Mouse (Mus musculus) limb, embryonic 13.5 days (tissue): ENCODE results near the gene Klkb1. TPM values are rescaled to one million over a fixed set of nuclear protein-coding genes. Genes with fewer than 3 reads are reported as not detected.

ENCODE experiments used
- ATAC-seq: fragments of 200-750 bp; cut with Nextera tagmentation; 2 replicates; pipeline ENCODE4 v1.8.0; 2017; ENCODE audit warnings: low read depth, moderate number of reproducible peaks, moderate TSS enrichment; ENCODE audit not compliant: low FRiP score
- H3K27ac ChIP-seq: fragments of 300-500 bp; sonication (generic); 2 replicates; pipeline ENCODE4 v1.5.1; 2015; ENCODE audit warnings: inconsistent platforms, mild to moderate bottlenecking, moderate library complexity
- H3K27me3 ChIP-seq: fragments of 300-500 bp; sonication (generic); 2 replicates; pipeline ENCODE4 v1.6.1; 2015; ENCODE audit warnings: mild to moderate bottlenecking, inconsistent platforms
- H3K36me3 ChIP-seq: fragments of 300-500 bp; sonication (generic); 2 replicates; pipeline ENCODE4 v1.6.1; 2015; ENCODE audit warnings: inconsistent platforms, mild to moderate bottlenecking, moderate library complexity
- H3K4me1 ChIP-seq: fragments of 300-500 bp; sonication (generic); 2 replicates; pipeline ENCODE4 v1.6.1; 2015; ENCODE audit warnings: inconsistent platforms
- H3K4me2 ChIP-seq: fragments of 300-500 bp; sonication (generic); replicated peaks from 2 replicates; pipeline ENCODE4 v1.6.1; 2015; ENCODE audit warnings: inconsistent platforms, mild to moderate bottlenecking, moderate library complexity
- H3K4me3 ChIP-seq: fragments of 300-500 bp; sonication (generic); 2 replicates; pipeline ENCODE4 v1.5.1; 2015; ENCODE audit warnings: moderate library complexity, mild to moderate bottlenecking, inconsistent platforms
- H3K9ac ChIP-seq: fragments of 300-500 bp; sonication (generic); 2 replicates; pipeline ENCODE4 v1.6.1; 2015; ENCODE audit warnings: mild to moderate bottlenecking, inconsistent platforms
- H3K9me3 ChIP-seq: fragments of 300-500 bp; sonication (generic); 2 replicates; pipeline ENCODE4 v1.6.1; 2016; ENCODE audit warnings: inconsistent platforms
- WGBS: fragments of 180-500 bp; shearing (Covaris S2); methylation state at CpG from one replicate; pipeline ENCODE4 v1.1.7; 2015; 5-methylcytosine and 5-hydroxymethylcytosine counted together
- polyA plus RNA-seq: library from polyadenylated mRNA; unstranded; fragments of >200 nt; fragmentation: Nextera tagmentation; extraction: Ambion mirVana; gene quantifications from 2 replicates; pipeline ENCODE4 v1.2.1, GENCODE M21; 2015

Gene Klkb1
- polyA plus RNA-seq, 1 experiment from 2014 or later, result 0.04 TPM

GRCm38 (mm10) chr8:45310967-45311366 is 16.3 kb upstream of the Klkb1 start:
- H3K4me2 ChIP-seq, result no peak overlapping the region
- no peak overlapping the region for H3K4me3 ChIP-seq
- H3K36me3 ChIP-seq, result no peaks in the 10 kb centered on the region
- no peak overlapping the region for H3K27ac ChIP-seq
- no peaks in the 10 kb centered on the region for H3K27me3 ChIP-seq
- no peaks in the 10 kb centered on the region for H3K4me1 ChIP-seq
- H3K9ac ChIP-seq, result no peak overlapping the region
- no peaks in the 10 kb centered on the region for H3K9me3 ChIP-seq
- no peak for ATAC-seq
- WGBS, result 76% methylated on average over 4 of the region's 4 CpGs

DNA sequence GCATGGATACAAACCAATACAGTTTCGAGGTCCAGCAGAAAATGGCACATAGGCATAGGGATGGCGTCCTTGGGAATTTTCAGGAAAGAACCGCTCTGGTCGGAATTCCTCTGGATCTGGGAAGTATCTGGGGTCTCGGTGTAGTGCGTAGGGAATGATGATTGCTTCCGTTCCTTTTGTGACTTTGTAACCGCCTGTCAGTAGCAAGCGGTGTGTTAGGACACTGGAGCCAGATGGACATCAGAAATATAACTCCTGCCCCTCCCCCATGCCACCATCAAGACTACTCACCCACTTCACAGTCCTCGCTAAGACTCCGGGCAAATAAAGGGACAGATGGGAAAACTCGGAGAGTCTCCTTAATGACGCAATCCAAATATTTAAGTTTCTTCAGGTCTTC is 13.7 kb upstream of the Klkb1 start, which contains the start of gene Gm45753:
Gm45753 (minus strand) TSS at position 101 of the 400 bp plus-strand sequence.
- Histone ChIP-seq H3K36me3 (no peaks in the 10 kb centered on the region), H3K4me2 (no peak within 1 kb of the TSS), H3K27me3 (no peaks in the 10 kb centered on the region), H3K27ac (no peak within 1 kb of the TSS), H3K4me3 (no peak within 1 kb of the TSS), H3K4me1 (no peaks in the 10 kb centered on the region), H3K9ac (no peak within 1 kb of the TSS), H3K9me3 (no peaks in the 10 kb centered on the region)
- no peak for ATAC-seq
- WGBS, result 93% methylated on average over 13 of the region's 13 CpGs

DNA sequence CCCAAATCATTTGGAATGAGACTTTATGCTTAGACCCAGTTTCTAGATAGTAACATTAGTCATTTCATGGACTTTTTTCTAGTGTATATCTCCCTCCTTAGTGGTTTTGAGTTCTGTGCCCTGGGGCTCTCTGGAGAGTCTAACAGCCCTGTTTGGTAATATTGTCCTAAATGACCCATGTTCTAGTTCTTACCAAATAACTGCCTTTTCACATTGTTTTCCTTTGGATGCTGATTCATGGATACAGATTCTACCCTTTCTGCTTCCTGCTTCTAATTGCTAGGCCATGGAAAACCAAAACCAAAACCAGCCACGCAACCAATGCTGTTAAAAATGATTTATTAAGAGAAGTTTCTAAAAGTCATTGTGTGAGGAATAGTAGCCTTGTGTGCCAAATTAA is 10.8 kb upstream of the Klkb1 start:
- H3K4me3 ChIP-seq, result no peak overlapping the region
- H3K27me3 ChIP-seq, result no peaks in the 10 kb centered on the region
- no peaks in the 10 kb centered on the region for H3K36me3 ChIP-seq
- no peaks in the 10 kb centered on the region for H3K4me1 ChIP-seq
- H3K9me3 ChIP-seq, result no peaks in the 10 kb centered on the region
- no peak overlapping the region for H3K27ac ChIP-seq
- WGBS, result 67% methylated on average over 1 of the region's 1 CpGs
- no peak for ATAC-seq
- H3K4me2 ChIP-seq, result no peak overlapping the region
- H3K9ac ChIP-seq, result no peak overlapping the region

GRCm38 (mm10) chr8:45304354-45304753 is 9.7 kb upstream of the Klkb1 start:
- no peak for ATAC-seq
- no peaks in the 10 kb centered on the region for H3K27me3 ChIP-seq
- WGBS, result 91% methylated on average over 3 of the region's 3 CpGs

DNA sequence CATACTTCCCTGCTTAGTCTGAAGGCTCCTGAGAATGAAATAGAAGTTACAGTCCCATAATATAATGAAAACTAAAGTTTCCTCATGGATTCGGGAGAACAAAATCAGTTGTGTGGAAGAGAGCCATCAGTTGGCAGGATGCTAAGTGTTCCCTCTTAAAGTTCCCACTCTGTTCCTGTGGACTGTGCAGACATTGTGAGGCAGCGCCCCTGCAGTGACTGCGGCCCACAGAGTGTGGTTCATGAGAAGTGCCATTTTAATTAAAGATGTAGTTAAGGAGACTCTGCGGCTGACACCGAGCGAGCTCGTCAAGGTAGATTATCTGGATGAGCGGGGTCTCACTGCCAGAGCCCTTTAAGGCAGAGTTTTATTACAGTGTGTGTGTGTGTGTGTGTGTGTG is 7.7 kb upstream of the Klkb1 start:
- Histone ChIP-seq H3K4me3 (no peak overlapping the region), H3K36me3 (no peaks in the 10 kb centered on the region), H3K27ac (no peak overlapping the region), H3K4me2 (no peak overlapping the region), H3K9me3 (no peaks in the 10 kb centered on the region), H3K4me1 (no peaks in the 10 kb centered on the region), H3K9ac (no peak overlapping the region), H3K27me3 (no peaks in the 10 kb centered on the region)
- ATAC-seq, result peak; percentile 73; the same call in 1 of the 2 replicates
- 37% methylated on average over 8 of the region's 8 CpGs for WGBS

More at GRCm38 (mm10) chr8:45304354-45304753, 9.7 kb upstream of the Klkb1 start:
- H3K36me3 ChIP-seq, result no peaks in the 10 kb centered on the region
- H3K27ac ChIP-seq, result no peak overlapping the region
- no peaks in the 10 kb centered on the region for H3K4me1 ChIP-seq
- H3K9ac ChIP-seq, result no peak overlapping the region
- no peak overlapping the region for H3K4me3 ChIP-seq
- no peak overlapping the region for H3K4me2 ChIP-seq
- no peaks in the 10 kb centered on the region for H3K9me3 ChIP-seq

DNA sequence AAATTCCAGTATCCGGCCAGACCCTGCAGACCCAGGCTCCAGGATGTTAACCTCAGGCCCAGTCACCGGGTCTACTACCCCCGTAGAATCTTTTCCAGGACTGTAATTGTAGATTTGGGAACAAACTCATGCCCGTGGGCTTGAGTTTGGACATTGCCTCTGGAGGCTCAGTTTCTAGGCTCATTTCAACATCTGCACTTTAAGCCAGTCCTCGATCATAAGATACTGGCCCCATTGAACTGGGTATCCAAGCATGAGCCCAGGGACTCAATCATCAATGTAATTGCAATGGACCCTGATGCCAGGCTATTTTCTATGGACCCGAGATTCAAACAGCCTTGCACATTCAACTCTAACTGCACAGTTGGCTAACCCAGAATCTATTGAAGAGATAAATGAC is 617 bp upstream of the Klkb1 start:
- H3K9me3 ChIP-seq, result no peaks in the 10 kb centered on the region
- WGBS, result 90% methylated on average over 6 of the region's 6 CpGs

GRCm38 (mm10) chr8:45291790-45292189 is 2.9 kb downstream of the Klkb1 start:
- Histone ChIP-seq H3K9ac (no peak overlapping the region), H3K4me1 (no peaks in the 10 kb centered on the region), H3K27ac (no peak overlapping the region), H3K27me3 (no peaks in the 10 kb centered on the region), H3K9me3 (no peaks in the 10 kb centered on the region), H3K4me3 (no peak overlapping the region), H3K4me2 (no peak overlapping the region), H3K36me3 (no peaks in the 10 kb centered on the region)
- ATAC-seq, result no peak
- WGBS, result 87% methylated on average over 2 of the region's 2 CpGs

More for the DNA sequence above, 617 bp upstream of the Klkb1 start:
- Histone ChIP-seq H3K4me2 (no peak overlapping the region), H3K4me1 (no peaks in the 10 kb centered on the region), H3K27ac (no peak overlapping the region), H3K9ac (no peak overlapping the region), H3K36me3 (no peaks in the 10 kb centered on the region), H3K27me3 (no peaks in the 10 kb centered on the region), H3K4me3 (no peak overlapping the region)
- no peak for ATAC-seq

GRCm38 (mm10) chr8:45281630-45282029 is 13.0 kb downstream of the Klkb1 start:
- ATAC-seq, result no peak
- Histone ChIP-seq H3K4me3 (no peak overlapping the region), H3K4me2 (no peak overlapping the region), H3K9ac (no peak overlapping the region), H3K27ac (no peak overlapping the region), H3K4me1 (no peaks in the 10 kb centered on the region), H3K36me3 (no peaks in the 10 kb centered on the region), H3K27me3 (no peaks in the 10 kb centered on the region), H3K9me3 (0 out of 2 replicates have a peak, but pooled peaks cover 2% of the 10 kb centered on the region)
- WGBS, result 74% methylated on average over 8 of the region's 8 CpGs

- 54% methylated on average over 3 of the region's 3 CpGs for WGBS
- no peak for ATAC-seq
Observed at GRCm38 (mm10) chr8:45277453-45277852, 17.2 kb downstream of the Klkb1 start.

DNA sequence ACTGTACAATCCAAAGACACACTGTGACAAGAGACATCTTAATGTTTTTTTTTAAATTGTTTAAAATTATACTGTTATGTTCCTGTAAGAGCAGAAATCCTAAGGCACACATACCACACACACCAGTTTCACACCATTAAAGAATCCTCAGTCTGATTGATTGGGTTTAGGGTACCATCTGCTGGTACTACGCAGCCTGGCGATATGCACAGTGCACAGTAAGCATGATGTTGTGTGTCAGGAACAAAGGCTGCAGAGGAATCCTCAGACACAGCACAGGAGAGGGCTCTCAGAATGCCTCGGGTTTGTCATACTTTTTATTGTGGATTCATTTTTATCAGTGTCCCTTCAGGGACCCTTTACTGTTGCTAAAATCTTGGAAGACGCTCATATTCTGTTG is 20.3 kb downstream of the Klkb1 start:
- Histone ChIP-seq H3K27ac (no peak overlapping the region), H3K36me3 (no peaks in the 10 kb centered on the region), H3K4me2 (no peak overlapping the region), H3K9ac (no peak overlapping the region), H3K27me3 (no peaks in the 10 kb centered on the region), H3K4me3 (no peak overlapping the region), H3K9me3 (no peaks in the 10 kb centered on the region), H3K4me1 (no peaks in the 10 kb centered on the region)
- no peak for ATAC-seq
- 73% methylated on average over 4 of the region's 4 CpGs for WGBS

More at GRCm38 (mm10) chr8:45277453-45277852, 17.2 kb downstream of the Klkb1 start:
- Histone ChIP-seq H3K4me3 (no peak overlapping the region), H3K27ac (no peak overlapping the region), H3K4me1 (no peaks in the 10 kb centered on the region), H3K27me3 (no peaks in the 10 kb centered on the region), H3K36me3 (no peaks in the 10 kb centered on the region), H3K9me3 (0 out of 2 replicates have a peak, but pooled peaks cover 2% of the 10 kb centered on the region), H3K4me2 (no peak overlapping the region), H3K9ac (no peak overlapping the region)

- Histone ChIP-seq H3K4me3 (no peak overlapping the region), H3K9ac (no peak overlapping the region), H3K27ac (no peak overlapping the region), H3K36me3 (no peaks in the 10 kb centered on the region), H3K4me1 (no peaks in the 10 kb centered on the region), H3K4me2 (no peak overlapping the region), H3K9me3 (no peaks in the 10 kb centered on the region), H3K27me3 (no peaks in the 10 kb centered on the region)
- ATAC-seq, result no peak
Observed at GRCm38 (mm10) chr8:45269056-45269455, 25.6 kb downstream of the Klkb1 start.

- H3K4me3 ChIP-seq, result no peak overlapping the region
- H3K9me3 ChIP-seq, result no peaks in the 10 kb centered on the region
- ATAC-seq, result no peak
- no peak overlapping the region for H3K9ac ChIP-seq
- H3K4me1 ChIP-seq, result no peaks in the 10 kb centered on the region
- no peak overlapping the region for H3K27ac ChIP-seq
- H3K4me2 ChIP-seq, result no peak overlapping the region
- H3K36me3 ChIP-seq, result no peaks in the 10 kb centered on the region
- H3K27me3 ChIP-seq, result no peaks in the 10 kb centered on the region
Observed at GRCm38 (mm10) chr8:45268485-45268884, 26.2 kb downstream of the Klkb1 start.

GRCm38 (mm10) chr8:45267611-45268391 is 26.9 kb downstream of the Klkb1 start:
- 0 out of 2 replicates have a peak, but pooled peaks have one; percentile 44 for ATAC-seq
- no peak overlapping the region for H3K9ac ChIP-seq
- no peak overlapping the region for H3K4me3 ChIP-seq
- no peak overlapping the region for H3K4me2 ChIP-seq
- no peaks in the 10 kb centered on the region for H3K4me1 ChIP-seq
- no peak overlapping the region for H3K27ac ChIP-seq
- no peaks in the 10 kb centered on the region for H3K27me3 ChIP-seq
- H3K9me3 ChIP-seq, result no peaks in the 10 kb centered on the region
- WGBS, result 81% methylated on average over 4 of the region's 4 CpGs
- H3K36me3 ChIP-seq, result no peaks in the 10 kb centered on the region
